Mouse (Mus musculus) thymus, adult 2 months (tissue): ENCODE results near the gene Erbin. TPM values are rescaled to one million over a fixed set of nuclear protein-coding genes. Genes with fewer than 3 reads are reported as not detected.

Experiments
- DNase-seq: peaks from one replicate; pipeline ENCODE4 v3.0.0; 2021
- H3K27ac ChIP-seq: fragments of 200-500 bp; 2 replicates; pipeline ENCODE4 v1.5.1; 2012; ENCODE audit warnings: low read length, control low read depth; ENCODE audit not compliant: control insufficient read depth, insufficient read depth
- H3K27me3 ChIP-seq: fragments of 200-500 bp; 2 replicates; pipeline ENCODE4 v1.6.1; 2012; ENCODE audit warnings: mild to moderate bottlenecking, low read length, moderate library complexity, mixed read lengths; ENCODE audit not compliant: control insufficient read depth, insufficient read depth
- H3K36me3 ChIP-seq: fragments of 200-500 bp; 2 replicates; pipeline ENCODE4 v1.6.1; 2012; ENCODE audit warnings: mild to moderate bottlenecking, low read length, moderate library complexity; ENCODE audit not compliant: control insufficient read depth, insufficient read depth
- H3K4me1 ChIP-seq: fragments of 200-500 bp; replicated peaks from 2 replicates; pipeline ENCODE4 v1.6.1; 2012; ENCODE audit warnings: low read length; ENCODE audit not compliant: control insufficient read depth, insufficient read depth
- H3K4me3 ChIP-seq: fragments of 200-500 bp; 2 replicates; pipeline ENCODE4 v1.5.1; 2012; ENCODE audit warnings: mild to moderate bottlenecking, low read length, control low read depth, moderate library complexity; ENCODE audit not compliant: control insufficient read depth, insufficient read depth
- CTCF ChIP-seq: fragments of 200-500 bp; IDR thresholded peaks from 2 replicates; pipeline ENCODE4 v1.5.1; 2012; ENCODE audit warnings: mild to moderate bottlenecking, control low read depth, low read length, moderate library complexity, borderline replicate concordance; ENCODE audit not compliant: control insufficient read depth, poor library complexity, insufficient read depth; ENCODE audit errors: extremely low read depth
- POLR2A ChIP-seq: fragments of 200-500 bp; IDR thresholded peaks from 2 replicates; pipeline ENCODE4 v1.6.1; 2012; ENCODE audit warnings: mild to moderate bottlenecking, low read length, control low read depth, moderate library complexity; ENCODE audit not compliant: control insufficient read depth, poor library complexity, insufficient read depth; ENCODE audit errors: extremely low read depth
- WGBS: fragments of 180-500 bp; shearing (Covaris S2); methylation state at CpG from one replicate; pipeline ENCODE4 v1.1.7; 2018; 5-methylcytosine and 5-hydroxymethylcytosine counted together
- polyA plus RNA-seq: library from polyadenylated mRNA; depleted of rRNA; stranded (reverse); fragments of >200 nt; gene quantifications from 2 replicates; pipeline ENCODE4 v1.2.3, GENCODE M21; 2012; rRNA removed

The Erbin gene
- 19.7 and 20.4 TPM in 2 replicates for polyA plus RNA-seq

- H3K36me3 ChIP-seq = no peaks in the 10 kb centered on the region
- peak within 1 kb of the TSS; percentile 87 for H3K27ac ChIP-seq
- H3K4me1 ChIP-seq = no peaks in the 10 kb centered on the region
- under 1% methylated on average over 91 of the region's 93 CpGs for WGBS
- TF ChIP-seq POLR2A (peak; percentile 38), CTCF (no peak)
- H3K4me3 ChIP-seq = peak within 1 kb of the TSS; percentile 98
- H3K27me3 ChIP-seq = no peaks in the 10 kb centered on the region
- DNase-seq = peak; percentile 79
Measured at GRCm38 (mm10) chr13:103920261-103920932, at the start of gene Erbin. Gene Erbin (minus strand): TSS chr13:103920514.

- no peaks in the 10 kb centered on the region for H3K27me3 ChIP-seq
- H3K4me1 ChIP-seq = no peaks in the 10 kb centered on the region
- no peak overlapping the region for H3K4me3 ChIP-seq
- no peaks in the 10 kb centered on the region for H3K36me3 ChIP-seq
- no peak for DNase-seq
- TF ChIP-seq CTCF (no peak), POLR2A (no peak)
- 90% methylated on average over 6 of the region's 6 CpGs for WGBS
- no peak overlapping the region for H3K27ac ChIP-seq
Measured at GRCm38 (mm10) chr13:103969912-103970311, 49.6 kb upstream of the Erbin start.

GRCm38 (mm10) chr13:103967987-103968386 lies 47.7 kb upstream of the Erbin start:
- WGBS = 97% methylated on average over 9 of the region's 9 CpGs
- TF ChIP-seq POLR2A = no peak
- TF ChIP-seq CTCF = no peak
- H3K4me1 ChIP-seq = no peaks in the 10 kb centered on the region

GRCm38 (mm10) chr13:103966696-103967215 lies 46.4 kb upstream of the Erbin start:
- no peak for DNase-seq
- H3K27me3 ChIP-seq = no peaks in the 10 kb centered on the region
- 87% methylated on average over 8 of the region's 8 CpGs for WGBS
- TF ChIP-seq POLR2A (no peak), CTCF (no peak)
- no peaks in the 10 kb centered on the region for H3K36me3 ChIP-seq
- no peak overlapping the region for H3K4me3 ChIP-seq
- H3K27ac ChIP-seq = no peak overlapping the region
- H3K4me1 ChIP-seq = no peaks in the 10 kb centered on the region

More at GRCm38 (mm10) chr13:103967987-103968386, 47.7 kb upstream of the Erbin start:
- H3K4me3 ChIP-seq = no peak overlapping the region
- no peaks in the 10 kb centered on the region for H3K27me3 ChIP-seq
- no peak overlapping the region for H3K27ac ChIP-seq
- no peak for DNase-seq
- H3K36me3 ChIP-seq = no peaks in the 10 kb centered on the region

- DNase-seq = no peak
- no peak overlapping the region for H3K27ac ChIP-seq
- TF ChIP-seq POLR2A (no peak), CTCF (no peak)
- no peak overlapping the region for H3K4me3 ChIP-seq
- WGBS = 85% methylated on average over 2 of the region's 2 CpGs
- H3K4me1 ChIP-seq = no peaks in the 10 kb centered on the region
- no peaks in the 10 kb centered on the region for H3K36me3 ChIP-seq
- H3K27me3 ChIP-seq = no peaks in the 10 kb centered on the region
Measured at GRCm38 (mm10) chr13:103965187-103965586, 44.9 kb upstream of the Erbin start.

- WGBS = 69% methylated on average over 2 of the region's 2 CpGs
- Histone ChIP-seq H3K4me1 (no peaks in the 10 kb centered on the region), H3K36me3 (no peaks in the 10 kb centered on the region), H3K4me3 (no peak overlapping the region), H3K27me3 (no peaks in the 10 kb centered on the region), H3K27ac (no peak overlapping the region)
- DNase-seq = no peak
- TF ChIP-seq POLR2A (no peak), CTCF (no peak)
Measured at GRCm38 (mm10) chr13:103963094-103963493, 42.8 kb upstream of the Erbin start.
